Mouse (Mus musculus): ENCODE measurements at regions not wholly inside any gene's neighbourhood (a gene's known extent, or its start where the extent isn't known, plus 50 kb on each side); places are given as distances from the start of the nearest gene placed in this dataset.

- Histone ChIP-seq H3K4me2 (replicated peaks) (no peak overlapping the region), H3K36me3 (no peaks in the 10 kb centered on the region), H3K9me3 (replicated peaks) (no peaks in the 10 kb centered on the region), H3K4me3 (replicated peaks) (no peak overlapping the region), H3K27ac (replicated peaks) (no peak overlapping the region), H3K4me1 (peaks cover 16% of the 10 kb centered on the region; the same call in 1 of the 2 replicates), H3K9ac (no peak overlapping the region), H3K27me3 (no peaks in the 10 kb centered on the region)
- WGBS = 70% methylated on average over 22 of the region's 22 CpGs
- no peak for ATAC-seq (ENCODE audit: insufficient number of reproducible peaks, low FRiP score, low TSS enrichment, low read depth)
Measured at GRCm38 (mm10) chr15:25536451-25537334, 85.6 kb upstream of the Myo10 start.

DNA sequence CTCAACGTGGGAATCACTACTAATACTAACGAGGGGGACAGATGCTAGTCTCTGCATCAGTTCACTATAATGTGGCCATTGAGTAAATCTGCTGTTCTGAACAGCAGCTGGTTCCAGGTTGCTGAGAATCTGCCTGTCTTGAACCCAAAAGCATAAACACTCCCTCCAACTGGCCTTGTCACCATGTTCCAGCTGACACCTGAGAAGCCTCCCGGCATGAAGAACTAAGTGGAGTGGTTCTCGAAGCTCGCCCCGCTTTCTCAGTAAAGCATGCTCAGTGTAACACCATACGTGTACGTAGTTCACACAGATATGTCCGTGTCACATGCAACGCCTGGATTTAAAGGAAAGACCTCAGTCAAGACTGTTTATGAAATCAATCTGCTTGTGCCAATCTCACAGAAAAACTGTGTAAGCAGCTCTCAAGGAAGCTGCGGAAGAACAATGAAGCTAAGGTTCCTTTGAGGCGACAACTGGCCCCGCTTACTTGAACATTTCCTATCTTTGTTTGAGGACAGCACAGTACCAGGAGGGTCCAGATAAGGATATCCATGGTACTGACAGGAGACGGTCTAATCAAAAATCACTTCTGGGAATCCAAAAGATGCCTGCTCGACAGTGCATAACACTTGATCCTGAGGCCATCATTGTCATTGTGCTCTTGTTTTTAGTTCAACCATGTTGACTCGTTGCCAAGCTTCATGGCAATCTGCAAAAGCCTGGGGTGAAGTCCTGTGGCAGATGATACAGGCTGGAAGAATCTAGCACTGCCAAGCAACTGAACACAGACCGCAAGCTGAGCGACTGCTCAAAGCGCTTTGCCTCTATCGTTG, 82.8 kb upstream of the Myo10 start:
- WGBS = 63% methylated on average over 20 of the region's 20 CpGs
- H3K4me2 ChIP-seq (replicated peaks) = no peak overlapping the region

DNA sequence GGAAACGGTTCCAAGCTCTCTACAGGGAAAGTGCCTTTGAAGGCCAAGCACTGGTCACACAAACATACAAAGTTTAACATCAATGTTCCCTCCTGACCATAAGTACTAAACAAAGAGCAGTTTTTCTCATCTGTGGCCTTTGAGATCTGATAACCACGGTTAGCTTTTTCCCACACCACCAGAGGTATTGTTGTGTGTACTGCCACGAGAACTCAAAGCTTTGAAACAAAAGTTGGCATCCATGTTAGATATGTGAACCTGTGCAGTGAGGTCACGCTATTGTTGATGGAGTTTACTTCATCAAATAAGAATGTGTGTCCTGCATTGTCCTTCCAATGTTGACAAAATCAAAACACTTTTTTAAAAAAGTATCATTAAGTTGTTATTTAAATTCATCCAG, 79.9 kb upstream of the Myo10 start:
- ATAC-seq (ENCODE audit: insufficient number of reproducible peaks, low FRiP score, low TSS enrichment, low read depth) = no peak
- no peak overlapping the region for H3K9ac ChIP-seq
- H3K4me1 ChIP-seq = peaks cover 14% of the 10 kb centered on the region; the same call in 1 of the 2 replicates
- H3K36me3 ChIP-seq = no peaks in the 10 kb centered on the region
- no peak overlapping the region for H3K4me3 ChIP-seq (replicated peaks)
- H3K4me2 ChIP-seq (replicated peaks) = no peak overlapping the region
- H3K27ac ChIP-seq (replicated peaks) = no peak overlapping the region
- no peaks in the 10 kb centered on the region for H3K27me3 ChIP-seq
- 82% methylated on average over 4 of the region's 4 CpGs for WGBS
- H3K9me3 ChIP-seq (replicated peaks) = no peaks in the 10 kb centered on the region

More for the DNA sequence above, 82.8 kb upstream of the Myo10 start:
- Histone ChIP-seq H3K4me3 (replicated peaks) (no peak overlapping the region), H3K27ac (replicated peaks) (peak overlapping the region; percentile 18; the same call in 1 of the 2 replicates), H3K27me3 (no peaks in the 10 kb centered on the region), H3K4me1 (peaks cover 16% of the 10 kb centered on the region; the same call in 1 of the 2 replicates), H3K9ac (no peak overlapping the region), H3K9me3 (replicated peaks) (no peaks in the 10 kb centered on the region), H3K36me3 (no peaks in the 10 kb centered on the region)
- ATAC-seq (ENCODE audit: insufficient number of reproducible peaks, low FRiP score, low TSS enrichment, low read depth) = peak; percentile 43; the same call in 1 of the 2 replicates

DNA sequence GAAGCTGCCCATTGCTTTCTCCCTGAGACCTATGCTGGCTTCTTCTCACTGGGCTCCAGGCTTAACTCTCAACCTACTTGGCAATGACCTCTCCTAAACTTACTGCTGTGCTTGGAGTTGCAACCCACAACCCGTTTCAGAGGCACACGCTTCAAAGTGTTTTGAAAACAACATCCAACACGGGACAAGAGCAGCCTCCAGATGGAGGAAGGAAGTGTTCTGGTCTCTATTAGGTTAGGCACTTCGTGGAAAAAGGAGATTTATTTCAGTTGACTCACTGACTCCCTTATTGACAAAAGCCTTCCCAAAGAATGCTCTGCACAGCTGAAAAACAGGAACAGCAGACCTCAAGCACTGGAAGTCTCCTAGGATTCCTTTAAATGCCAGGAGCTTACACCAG, 76.1 kb upstream of the Myo10 start:
- Histone ChIP-seq H3K4me2 (replicated peaks) (no peak overlapping the region), H3K4me3 (replicated peaks) (no peak overlapping the region), H3K36me3 (no peaks in the 10 kb centered on the region), H3K27ac (replicated peaks) (no peak overlapping the region), H3K4me1 (peaks cover 6% of the 10 kb centered on the region; the same call in 1 of the 2 replicates), H3K9me3 (replicated peaks) (no peaks in the 10 kb centered on the region), H3K9ac (no peak overlapping the region), H3K27me3 (no peaks in the 10 kb centered on the region)
- ATAC-seq (ENCODE audit: insufficient number of reproducible peaks, low FRiP score, low TSS enrichment, low read depth) = no peak
- WGBS = 21% methylated on average over 4 of the region's 4 CpGs

- peaks cover 6% of the 10 kb centered on the region; the same call in 1 of the 2 replicates for H3K4me1 ChIP-seq
- H3K27me3 ChIP-seq = no peaks in the 10 kb centered on the region
- H3K4me3 ChIP-seq (replicated peaks) = no peak overlapping the region
- no peaks in the 10 kb centered on the region for H3K36me3 ChIP-seq
- no peak for ATAC-seq (ENCODE audit: insufficient number of reproducible peaks, low FRiP score, low TSS enrichment, low read depth)
- H3K9me3 ChIP-seq (replicated peaks) = no peaks in the 10 kb centered on the region
- H3K4me2 ChIP-seq (replicated peaks) = no peak overlapping the region
- H3K9ac ChIP-seq = no peak overlapping the region
- 81% methylated on average over 8 of the region's 8 CpGs for WGBS
- no peak overlapping the region for H3K27ac ChIP-seq (replicated peaks)
Measured at GRCm38 (mm10) chr15:25550269-25551054, 71.9 kb upstream of the Myo10 start.

GRCm38 (mm10) chr15:25554945-25555344, 67.4 kb upstream of the Myo10 start:
- Histone ChIP-seq H3K4me2 (replicated peaks) (no peak overlapping the region), H3K9ac (no peak overlapping the region), H3K9me3 (replicated peaks) (no peaks in the 10 kb centered on the region), H3K27ac (replicated peaks) (no peak overlapping the region), H3K4me3 (replicated peaks) (no peak overlapping the region), H3K36me3 (no peaks in the 10 kb centered on the region), H3K4me1 (no peaks in the 10 kb centered on the region), H3K27me3 (no peaks in the 10 kb centered on the region)
- WGBS = 85% methylated on average over 10 of the region's 10 CpGs
- no peak for ATAC-seq (ENCODE audit: insufficient number of reproducible peaks, low FRiP score, low TSS enrichment, low read depth)

DNA sequence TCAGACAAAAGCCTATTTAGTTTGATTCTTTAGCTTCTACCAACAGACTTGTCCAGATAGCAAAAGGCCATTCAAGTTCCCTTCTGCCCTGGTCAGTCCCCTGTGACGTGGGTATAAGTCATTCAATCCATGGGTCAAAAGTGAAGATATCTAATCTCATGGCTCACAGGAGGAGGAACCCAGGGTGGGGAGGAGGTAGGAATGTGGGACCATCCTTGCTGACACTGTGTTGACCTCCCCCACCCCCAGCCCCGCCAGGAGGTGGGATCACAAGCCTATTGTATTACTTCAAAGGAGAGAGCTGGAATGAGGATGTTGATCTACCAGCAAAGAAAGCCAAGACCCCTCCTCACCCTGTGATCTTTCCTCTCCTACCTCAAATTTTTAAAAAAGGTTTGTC, 66.5 kb upstream of the Myo10 start:
- Histone ChIP-seq H3K4me1 (no peaks in the 10 kb centered on the region), H3K9ac (no peak overlapping the region), H3K4me2 (replicated peaks) (no peak overlapping the region), H3K9me3 (replicated peaks) (no peaks in the 10 kb centered on the region), H3K36me3 (no peaks in the 10 kb centered on the region), H3K27ac (replicated peaks) (no peak overlapping the region), H3K27me3 (no peaks in the 10 kb centered on the region), H3K4me3 (replicated peaks) (no peak overlapping the region)
- no peak for ATAC-seq (ENCODE audit: insufficient number of reproducible peaks, low FRiP score, low TSS enrichment, low read depth)
- WGBS = 35% methylated on average over 2 of the region's 2 CpGs

DNA sequence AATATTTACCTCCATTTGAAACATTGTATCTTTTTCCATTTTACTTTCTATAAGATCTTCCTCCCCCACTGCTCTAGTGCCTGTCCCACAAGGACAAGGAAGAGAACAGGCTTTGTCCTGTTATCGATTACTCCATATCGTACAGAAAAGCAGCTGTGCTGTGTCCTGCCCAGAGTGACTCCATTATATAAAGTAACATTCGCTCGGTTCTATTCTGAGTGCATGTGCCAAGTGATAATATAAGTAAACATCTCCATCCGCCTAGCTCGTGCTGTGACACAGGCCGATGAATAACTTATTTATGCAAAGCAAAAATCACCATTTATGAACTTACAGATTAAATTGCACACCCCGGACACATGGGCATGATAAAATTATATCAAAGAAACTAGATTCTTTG, 64.8 kb upstream of the Myo10 start:
- no peak for ATAC-seq (ENCODE audit: insufficient number of reproducible peaks, low FRiP score, low TSS enrichment, low read depth)
- no peaks in the 10 kb centered on the region for H3K4me1 ChIP-seq
- H3K9ac ChIP-seq = no peak overlapping the region
- H3K27ac ChIP-seq (replicated peaks) = no peak overlapping the region
- H3K27me3 ChIP-seq = no peaks in the 10 kb centered on the region
- H3K4me3 ChIP-seq (replicated peaks) = no peak overlapping the region
- no peaks in the 10 kb centered on the region for H3K9me3 ChIP-seq (replicated peaks)
- WGBS = 67% methylated on average over 8 of the region's 8 CpGs
- H3K4me2 ChIP-seq (replicated peaks) = no peak overlapping the region
- no peaks in the 10 kb centered on the region for H3K36me3 ChIP-seq

GRCm38 (mm10) chr15:25558240-25558639, 64.1 kb upstream of the Myo10 start:
- Histone ChIP-seq H3K27me3 (no peaks in the 10 kb centered on the region), H3K4me3 (replicated peaks) (no peak overlapping the region), H3K4me1 (no peaks in the 10 kb centered on the region), H3K27ac (replicated peaks) (no peak overlapping the region), H3K9ac (no peak overlapping the region), H3K9me3 (replicated peaks) (no peaks in the 10 kb centered on the region), H3K36me3 (no peaks in the 10 kb centered on the region), H3K4me2 (replicated peaks) (no peak overlapping the region)
- no peak for ATAC-seq (ENCODE audit: insufficient number of reproducible peaks, low FRiP score, low TSS enrichment, low read depth)
- 66% methylated on average over 7 of the region's 7 CpGs for WGBS

DNA sequence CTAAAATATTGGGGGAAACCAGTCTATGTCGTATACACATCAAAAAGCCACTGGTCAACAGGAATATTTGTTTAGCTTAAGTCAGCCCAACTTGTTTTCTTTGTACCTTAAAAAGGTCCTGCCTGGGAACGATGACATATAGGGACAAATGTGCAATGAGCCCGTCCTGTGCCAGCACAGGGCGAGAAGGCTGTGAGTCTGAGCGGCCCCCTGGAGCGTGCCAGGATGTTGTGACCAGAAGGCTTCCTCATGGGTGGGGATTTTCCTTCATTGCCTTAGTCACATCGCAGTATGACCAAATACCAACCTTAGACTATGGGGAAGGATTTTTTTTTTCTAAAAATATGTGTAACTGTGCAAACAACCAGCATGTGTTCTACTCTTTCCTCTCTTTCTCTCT, 58.7 kb upstream of the Myo10 start:
- no peaks in the 10 kb centered on the region for H3K4me1 ChIP-seq
- H3K4me2 ChIP-seq (replicated peaks) = no peak overlapping the region
- H3K27me3 ChIP-seq = no peaks in the 10 kb centered on the region
- WGBS = 82% methylated on average over 7 of the region's 7 CpGs
- H3K36me3 ChIP-seq = no peaks in the 10 kb centered on the region
- no peak overlapping the region for H3K9ac ChIP-seq
- no peaks in the 10 kb centered on the region for H3K9me3 ChIP-seq (replicated peaks)
- no peak for ATAC-seq (ENCODE audit: insufficient number of reproducible peaks, low FRiP score, low TSS enrichment, low read depth)
- H3K4me3 ChIP-seq (replicated peaks) = no peak overlapping the region
- no peak overlapping the region for H3K27ac ChIP-seq (replicated peaks)

GRCm38 (mm10) chr15:25572495-25572894, 49.8 kb upstream of the Myo10 start:
- 65% methylated on average over 6 of the region's 6 CpGs for WGBS
- ATAC-seq (ENCODE audit: insufficient number of reproducible peaks, low FRiP score, low TSS enrichment, low read depth) = no peak
- no peaks in the 10 kb centered on the region for H3K9me3 ChIP-seq (replicated peaks)

More at GRCm38 (mm10) chr15:25572495-25572894, 49.8 kb upstream of the Myo10 start:
- Histone ChIP-seq H3K9ac (no peak overlapping the region), H3K4me2 (replicated peaks) (no peak overlapping the region), H3K4me1 (no peaks in the 10 kb centered on the region), H3K4me3 (replicated peaks) (no peak overlapping the region), H3K27ac (replicated peaks) (no peak overlapping the region), H3K27me3 (no peaks in the 10 kb centered on the region), H3K36me3 (no peaks in the 10 kb centered on the region)

Measured in embryonic facial prominence, embryonic 15.5 days (tissue).